Mouse (Mus musculus) midbrain, embryonic 10.5 days (tissue): Measurements from ENCODE around the gene Tubb4b. TPM values are rescaled to one million over a fixed set of nuclear protein-coding genes. Genes with fewer than 3 reads are reported as not detected.

Source experiments
- DNase-seq: peaks from one replicate; pipeline ENCODE4 v3.0.0-alpha.2; 2017; ENCODE audit warnings: low spot score
- H3K27ac ChIP-seq: fragments of 300-500 bp; sonication (generic); replicated peaks from 2 replicates; pipeline ENCODE4 v1.5.1; 2016; ENCODE audit warnings: mild to moderate bottlenecking
- H3K27me3 ChIP-seq: fragments of 300-500 bp; sonication (generic); 2 replicates; pipeline ENCODE4 v1.6.1; 2016; ENCODE audit warnings: low read depth, mild to moderate bottlenecking; ENCODE audit not compliant: poor library complexity, severe bottlenecking
- H3K36me3 ChIP-seq: fragments of 300-500 bp; sonication (generic); 2 replicates; pipeline ENCODE4 v1.6.1; 2016; ENCODE audit warnings: mild to moderate bottlenecking, moderate library complexity
- H3K4me1 ChIP-seq: fragments of 300-500 bp; sonication (generic); 2 replicates; pipeline ENCODE4 v1.6.1; 2016
- H3K4me3 ChIP-seq: fragments of 300-500 bp; sonication (generic); 2 replicates; pipeline ENCODE4 v1.5.1; 2016; ENCODE audit warnings: mild to moderate bottlenecking, moderate library complexity
- H3K9me3 ChIP-seq: fragments of 300-500 bp; sonication (generic); replicated peaks from 2 replicates; pipeline ENCODE4 v1.6.1; 2016; ENCODE audit warnings: mild to moderate bottlenecking
- WGBS: fragments of 180-500 bp; shearing (Covaris S2); methylation state at CpG from one replicate; pipeline ENCODE4 v1.1.7; 2016; 5-methylcytosine and 5-hydroxymethylcytosine counted together
- polyA plus RNA-seq: library from polyadenylated mRNA; unstranded; fragments of >200 nt; fragmentation: Nextera tagmentation; extraction: Ambion mirVana; gene quantifications from 2 replicates; pipeline ENCODE4 v1.2.1, GENCODE M21; 2016

The Tubb4b gene
- polyA plus RNA-seq, 1 experiment from 2014 or later = 743 TPM

GRCm38 (mm10) chr2:25179566-25180217 is 44.8 kb downstream of the Tubb4b start:
- peaks cover 18% of the 10 kb centered on the region for H3K36me3 ChIP-seq
- WGBS = 49% methylated on average over 15 of the region's 15 CpGs
- peak overlapping the region; percentile 90 for H3K4me3 ChIP-seq
- H3K27me3 ChIP-seq = peaks cover 44% of the 10 kb centered on the region
- no peak for DNase-seq
- H3K9me3 ChIP-seq = no peaks in the 10 kb centered on the region
- peak overlapping the region; percentile 96 for H3K27ac ChIP-seq
- H3K4me1 ChIP-seq = peaks cover 89% of the 10 kb centered on the region

- 27% methylated on average over 10 of the region's 10 CpGs for WGBS
- Histone ChIP-seq H3K27me3 (peaks cover 44% of the 10 kb centered on the region), H3K4me1 (peaks cover 88% of the 10 kb centered on the region), H3K9me3 (no peaks in the 10 kb centered on the region), H3K27ac (peak overlapping the region; percentile 96), H3K36me3 (peaks cover 5% of the 10 kb centered on the region), H3K4me3 (peak overlapping the region; percentile 90)
- DNase-seq = peak; percentile 38
Observed at GRCm38 (mm10) chr2:25178285-25178972, 46.1 kb downstream of the Tubb4b start.

- 0% methylated on average over 6 of the region's 6 CpGs for WGBS
- H3K27me3 ChIP-seq = peaks cover 44% of the 10 kb centered on the region
- H3K36me3 ChIP-seq = no peaks in the 10 kb centered on the region
- H3K4me3 ChIP-seq = peak overlapping the region; percentile 90
- peaks cover 88% of the 10 kb centered on the region for H3K4me1 ChIP-seq
- peak overlapping the region; percentile 96 for H3K27ac ChIP-seq
- H3K9me3 ChIP-seq = no peaks in the 10 kb centered on the region
- DNase-seq = peak; percentile 76
Observed at GRCm38 (mm10) chr2:25177685-25178084, 46.8 kb downstream of the Tubb4b start.

- Histone ChIP-seq H3K27ac (peak overlapping the region; percentile 96), H3K27me3 (peaks cover 44% of the 10 kb centered on the region), H3K36me3 (no peaks in the 10 kb centered on the region), H3K4me3 (peak overlapping the region; percentile 90), H3K9me3 (no peaks in the 10 kb centered on the region), H3K4me1 (peaks cover 90% of the 10 kb centered on the region)
- WGBS = 29% methylated on average over 4 of the region's 4 CpGs
- DNase-seq = no peak
Observed at GRCm38 (mm10) chr2:25177076-25177475, 47.4 kb downstream of the Tubb4b start.

GRCm38 (mm10) chr2:25176573-25176972 is 47.9 kb downstream of the Tubb4b start:
- Histone ChIP-seq H3K27me3 (peaks cover 44% of the 10 kb centered on the region), H3K4me3 (peak overlapping the region; percentile 90), H3K9me3 (no peaks in the 10 kb centered on the region), H3K36me3 (no peaks in the 10 kb centered on the region), H3K4me1 (peaks cover 95% of the 10 kb centered on the region), H3K27ac (peak overlapping the region; percentile 96)
- DNase-seq = no peak
- WGBS = 63% methylated on average over 6 of the region's 6 CpGs

- H3K4me1 ChIP-seq = peaks cover 97% of the 10 kb centered on the region
Observed at GRCm38 (mm10) chr2:25175690-25176078, 48.8 kb downstream of the Tubb4b start.

GRCm38 (mm10) chr2:25174866-25175689 is 49.4 kb downstream of the Tubb4b start:
- H3K4me3 ChIP-seq = peak overlapping the region; percentile 21
- 51% methylated on average over 7 of the region's 7 CpGs for WGBS

More at GRCm38 (mm10) chr2:25175690-25176078, 48.8 kb downstream of the Tubb4b start:
- Histone ChIP-seq H3K9me3 (no peaks in the 10 kb centered on the region), H3K27ac (peak overlapping the region; percentile 96), H3K36me3 (no peaks in the 10 kb centered on the region), H3K27me3 (peaks cover 44% of the 10 kb centered on the region), H3K4me3 (0 out of 2 replicates have a peak overlapping the region, but pooled peaks have one; percentile 16)
- 81% methylated on average over 4 of the region's 4 CpGs for WGBS
- no peak for DNase-seq

GRCm38 (mm10) chr2:25173821-25174220 is 50.7 kb downstream of the Tubb4b start:
- no peak for DNase-seq
- H3K27ac ChIP-seq = peak overlapping the region; percentile 96
- no peaks in the 10 kb centered on the region for H3K36me3 ChIP-seq
- H3K27me3 ChIP-seq = peaks cover 31% of the 10 kb centered on the region
- no peaks in the 10 kb centered on the region for H3K9me3 ChIP-seq
- 98% methylated on average over 4 of the region's 4 CpGs for WGBS
- H3K4me3 ChIP-seq = no peak overlapping the region
- peaks cover 98% of the 10 kb centered on the region for H3K4me1 ChIP-seq

More at GRCm38 (mm10) chr2:25174866-25175689, 49.4 kb downstream of the Tubb4b start:
- Histone ChIP-seq H3K27ac (peak overlapping the region; percentile 96), H3K36me3 (no peaks in the 10 kb centered on the region), H3K27me3 (peaks cover 42% of the 10 kb centered on the region), H3K9me3 (no peaks in the 10 kb centered on the region), H3K4me1 (peaks cover 98% of the 10 kb centered on the region)
- DNase-seq = no peak

- Histone ChIP-seq H3K4me3 (no peak overlapping the region), H3K9me3 (no peaks in the 10 kb centered on the region), H3K4me1 (peaks cover 98% of the 10 kb centered on the region), H3K36me3 (no peaks in the 10 kb centered on the region), H3K27me3 (peaks cover 19% of the 10 kb centered on the region; the same call in 1 of the 2 replicates), H3K27ac (peak overlapping the region; percentile 98)
- WGBS = 77% methylated on average over 8 of the region's 8 CpGs
- no peak for DNase-seq
Observed at GRCm38 (mm10) chr2:25172629-25173028, 51.9 kb downstream of the Tubb4b start.

Other genes with a start within 250 kb of the Tubb4b start
- gene Mrpl41, start 249.6 kb downstream of the Tubb4b start, polyA plus RNA-seq = 139 and 143 TPM in 2 replicates
- gene Pnpla7, start 248.7 kb downstream of the Tubb4b start, polyA plus RNA-seq = 5.0 and 5.3 TPM in 2 replicates
- gene Nsmf, start 170.3 kb downstream of the Tubb4b start, polyA plus RNA-seq = 66.4 and 84.9 TPM in 2 replicates
- not detected in 2 replicates for gene Entpd8, start 144.4 kb downstream of the Tubb4b start, polyA plus RNA-seq
- 0.09 TPM in 1 of 2 replicates, not detected in the other for gene Noxa1, start 129.6 kb downstream of the Tubb4b start, polyA plus RNA-seq
- 65.8 and 74.1 TPM in 2 replicates for gene Nrarp, start 43.9 kb downstream of the Tubb4b start, polyA plus RNA-seq
- 1.3 and 1.9 TPM in 2 replicates for gene Tor4a, start 27.8 kb downstream of the Tubb4b start, polyA plus RNA-seq
- 131 and 140 TPM in 2 replicates for gene Nelfb, start 13.2 kb downstream of the Tubb4b start, polyA plus RNA-seq
- not detected in 2 replicates for gene Stpg3, start 10.1 kb downstream of the Tubb4b start, polyA plus RNA-seq
- gene Fam166a, start 6.0 kb downstream of the Tubb4b start, polyA plus RNA-seq = 0.62 TPM in 1 of 2 replicates, not detected in the other
- gene Slc34a3, start 9.7 kb upstream of the Tubb4b start, polyA plus RNA-seq = not detected in 2 replicates
- gene Rnf224, start 12.1 kb upstream of the Tubb4b start, polyA plus RNA-seq = not detected in 2 replicates
- gene Rnf208, start 17.6 kb upstream of the Tubb4b start, polyA plus RNA-seq = 28.3 and 32.0 TPM in 2 replicates
- 0.21 and 0.22 TPM in 2 replicates for gene Cysrt1, start 17.8 kb upstream of the Tubb4b start, polyA plus RNA-seq
- gene AL732309.1, start 22.2 kb upstream of the Tubb4b start, polyA plus RNA-seq = 7.2 and 8.6 TPM in 2 replicates
- 19.1 and 20.2 TPM in 2 replicates for gene Tmem203, start 30.7 kb upstream of the Tubb4b start, polyA plus RNA-seq
- 7.5 and 7.8 TPM in 2 replicates for gene Tprn, start 37.9 kb upstream of the Tubb4b start, polyA plus RNA-seq
- 243 and 252 TPM in 2 replicates for gene Ssna1, start 47.7 kb upstream of the Tubb4b start, polyA plus RNA-seq
- gene Anapc2, start 47.8 kb upstream of the Tubb4b start, polyA plus RNA-seq = 141 and 153 TPM in 2 replicates
- gene Tmem210, start 63.4 kb upstream of the Tubb4b start, polyA plus RNA-seq = not detected in 2 replicates
- not detected in 2 replicates for gene Lrrc26, start 65.2 kb upstream of the Tubb4b start, polyA plus RNA-seq
- 1.5 and 1.8 TPM in 2 replicates for gene Grin1, start 94.5 kb upstream of the Tubb4b start, polyA plus RNA-seq
- gene Man1b1, start 107.6 kb upstream of the Tubb4b start, polyA plus RNA-seq = 55.6 and 62.8 TPM in 2 replicates
- 16.2 and 20.2 TPM in 2 replicates for gene Dpp7, start 131.7 kb upstream of the Tubb4b start, polyA plus RNA-seq
- gene Uap1l1, start 141.0 kb upstream of the Tubb4b start, polyA plus RNA-seq = 6.0 and 8.4 TPM in 2 replicates
- gene Sapcd2, start 147.6 kb upstream of the Tubb4b start, polyA plus RNA-seq = 73.4 and 86.4 TPM in 2 replicates
- gene Entpd2, start 171.2 kb upstream of the Tubb4b start, polyA plus RNA-seq = 0.26 TPM in 1 of 2 replicates, not detected in the other
- gene Npdc1, start 174.6 kb upstream of the Tubb4b start, polyA plus RNA-seq = 80.6 and 125 TPM in 2 replicates
- gene Fut7, start 198.6 kb upstream of the Tubb4b start, polyA plus RNA-seq = not detected in 2 replicates
- 6.2 and 8.1 TPM in 2 replicates for gene Abca2, start 204.0 kb upstream of the Tubb4b start, polyA plus RNA-seq
- 1.1 and 1.9 TPM in 2 replicates for gene Clic3, start 232.1 kb upstream of the Tubb4b start, polyA plus RNA-seq
- gene Paxx, start 236.4 kb upstream of the Tubb4b start, polyA plus RNA-seq = 17.4 and 26.4 TPM in 2 replicates
- gene Ptgds, start 245.3 kb upstream of the Tubb4b start, polyA plus RNA-seq = 0.16 TPM in 1 of 2 replicates, not detected in the other